Mouse (Mus musculus) kidney, adult 2 months (tissue): ENCODE measurements around the gene Ginm1. TPM values are rescaled to one million over a fixed set of nuclear protein-coding genes. Genes with fewer than 3 reads are reported as not detected.

Experiments used
- DNase-seq: peaks from one replicate; pipeline ENCODE4 v3.0.0; 2021
- H3K27ac ChIP-seq: fragments of 200-500 bp; 2 replicates; pipeline ENCODE4 v1.5.1; 2012; ENCODE audit warnings: low read depth, low read length, control low read depth, inconsistent platforms; ENCODE audit not compliant: insufficient read depth
- H3K27me3 ChIP-seq: fragments of 200-500 bp; replicated peaks from 2 replicates; pipeline ENCODE4 v1.6.1; 2012; ENCODE audit warnings: mild to moderate bottlenecking, moderate library complexity, low read length, inconsistent platforms; ENCODE audit not compliant: control insufficient read depth, insufficient read depth
- H3K36me3 ChIP-seq: fragments of 200-500 bp; 2 replicates; pipeline ENCODE4 v1.6.1; 2012; ENCODE audit warnings: mild to moderate bottlenecking, moderate library complexity, low read length, inconsistent platforms; ENCODE audit not compliant: control insufficient read depth, insufficient read depth
- H3K4me1 ChIP-seq: fragments of 200-500 bp; 2 replicates; pipeline ENCODE4 v1.6.1; 2011; ENCODE audit warnings: low read length; ENCODE audit not compliant: control insufficient read depth, insufficient read depth
- H3K4me3 ChIP-seq: fragments of 200-500 bp; 2 replicates; pipeline ENCODE4 v1.5.1; 2011; ENCODE audit warnings: mild to moderate bottlenecking, low read depth, low read length, control low read depth; ENCODE audit not compliant: insufficient read depth
- CTCF ChIP-seq: fragments of 200-500 bp; conservative IDR thresholded peaks from 2 replicates; pipeline ENCODE4 v1.5.1; 2011; ENCODE audit warnings: low read depth, mild to moderate bottlenecking, control low read depth, low read length, moderate library complexity, mixed read lengths; ENCODE audit not compliant: insufficient read depth, insufficient read length
- POLR2A ChIP-seq: fragments of 200-500 bp; IDR thresholded peaks from one replicate; pipeline ENCODE4 v1.6.1; 2011; ENCODE audit warnings: low read depth, low read length, control low read depth
- WGBS: fragments of 180-500 bp; shearing (Covaris S2); methylation state at CpG from one replicate; pipeline ENCODE4 v1.1.7; 2018; 5-methylcytosine and 5-hydroxymethylcytosine counted together
- polyA plus RNA-seq: library from polyadenylated mRNA; depleted of rRNA; stranded (reverse); fragments of >200 nt; gene quantifications from 2 replicates; pipeline ENCODE4 v1.2.3, GENCODE M21; 2012

The Ginm1 gene
- polyA plus RNA-seq, 1 experiment, result 49.8 TPM

GRCm38 (mm10) chr10:7837446-7837845 lies 44.8 kb upstream of the Ginm1 start:
- H3K27ac ChIP-seq, result no peak overlapping the region
- TF ChIP-seq POLR2A, result no peak
- TF ChIP-seq CTCF, result no peak
- WGBS, result 92% methylated on average over 8 of the region's 8 CpGs

GRCm38 (mm10) chr10:7836902-7837301 lies 44.3 kb upstream of the Ginm1 start:
- H3K27ac ChIP-seq, result no peak overlapping the region
- H3K27me3 ChIP-seq, result no peaks in the 10 kb centered on the region
- TF ChIP-seq CTCF, result no peak
- TF ChIP-seq POLR2A, result no peak
- no peak overlapping the region for H3K4me3 ChIP-seq
- WGBS, result 76% methylated on average over 2 of the region's 2 CpGs
- no peak for DNase-seq
- H3K4me1 ChIP-seq, result peaks cover 4% of the 10 kb centered on the region; the same call in 1 of the 2 replicates
- no peaks in the 10 kb centered on the region for H3K36me3 ChIP-seq

More at GRCm38 (mm10) chr10:7837446-7837845, 44.8 kb upstream of the Ginm1 start:
- Histone ChIP-seq H3K36me3 (no peaks in the 10 kb centered on the region), H3K4me3 (no peak overlapping the region), H3K27me3 (no peaks in the 10 kb centered on the region), H3K4me1 (peaks cover 4% of the 10 kb centered on the region; the same call in 1 of the 2 replicates)
- no peak for DNase-seq

GRCm38 (mm10) chr10:7834671-7835225 lies 42.1 kb upstream of the Ginm1 start:
- Histone ChIP-seq H3K27me3 (no peaks in the 10 kb centered on the region), H3K27ac (no peak overlapping the region), H3K36me3 (no peaks in the 10 kb centered on the region), H3K4me3 (no peak overlapping the region), H3K4me1 (no peaks in the 10 kb centered on the region; the same call in 1 of the 2 replicates)
- TF ChIP-seq POLR2A (no peak), CTCF (no peak)
- DNase-seq, result no peak
- 67% methylated on average over 10 of the region's 10 CpGs for WGBS

GRCm38 (mm10) chr10:7833377-7834165 lies 40.9 kb upstream of the Ginm1 start:
- no peaks in the 10 kb centered on the region for H3K27me3 ChIP-seq
- 81% methylated on average over 9 of the region's 9 CpGs for WGBS
- H3K4me3 ChIP-seq, result no peak overlapping the region
- H3K27ac ChIP-seq, result no peak overlapping the region
- H3K4me1 ChIP-seq, result no peaks in the 10 kb centered on the region; the same call in 1 of the 2 replicates
- TF ChIP-seq POLR2A (no peak), CTCF (no peak)
- DNase-seq, result no peak
- no peaks in the 10 kb centered on the region for H3K36me3 ChIP-seq

- DNase-seq, result peak; percentile 84
- Histone ChIP-seq H3K27me3 (no peaks in the 10 kb centered on the region), H3K36me3 (no peaks in the 10 kb centered on the region)
Observed at GRCm38 (mm10) chr10:7832171-7832676, 39.6 kb upstream of the Ginm1 start, which contains the start of gene Zc3h12d. Zc3h12d (plus strand) TSS chr10:7832470.

GRCm38 (mm10) chr10:7826106-7826505 lies 33.5 kb upstream of the Ginm1 start:
- TF ChIP-seq CTCF (no peak), POLR2A (no peak)
- Histone ChIP-seq H3K4me3 (no peak overlapping the region), H3K27me3 (no peaks in the 10 kb centered on the region), H3K27ac (no peak overlapping the region), H3K36me3 (no peaks in the 10 kb centered on the region; the same call in 1 of the 2 replicates), H3K4me1 (no peaks in the 10 kb centered on the region)
- DNase-seq, result no peak
- WGBS, result 94% methylated on average over 9 of the region's 9 CpGs

More at GRCm38 (mm10) chr10:7832171-7832676, 39.6 kb upstream of the Ginm1 start, which contains the start of gene Zc3h12d:
- Histone ChIP-seq H3K27ac (peak within 1 kb of the TSS; percentile 7; the same call in 1 of the 2 replicates), H3K4me1 (no peaks in the 10 kb centered on the region; the same call in 1 of the 2 replicates), H3K4me3 (peak within 1 kb of the TSS; percentile 11; the same call in 1 of the 2 replicates)
- 1% methylated on average over 15 of the region's 15 CpGs for WGBS
- no peak for TF ChIP-seq POLR2A
- TF ChIP-seq CTCF, result no peak

GRCm38 (mm10) chr10:7825281-7825665 lies 32.6 kb upstream of the Ginm1 start:
- WGBS, result 91% methylated on average over 4 of the region's 4 CpGs
- Histone ChIP-seq H3K4me3 (no peak overlapping the region), H3K27ac (no peak overlapping the region), H3K27me3 (no peaks in the 10 kb centered on the region), H3K36me3 (peaks cover 2% of the 10 kb centered on the region), H3K4me1 (no peaks in the 10 kb centered on the region)
- TF ChIP-seq POLR2A (no peak), CTCF (no peak)
- no peak for DNase-seq
